Mouse (Mus musculus): Measurements from ENCODE around the gene Aspg. TPM values are rescaled to one million over a fixed set of nuclear protein-coding genes. Genes with fewer than 3 reads are reported as not detected.

Gene Aspg
- polyA plus RNA-seq, 1 experiment from 2014 or later = 0.15 TPM

DNA sequence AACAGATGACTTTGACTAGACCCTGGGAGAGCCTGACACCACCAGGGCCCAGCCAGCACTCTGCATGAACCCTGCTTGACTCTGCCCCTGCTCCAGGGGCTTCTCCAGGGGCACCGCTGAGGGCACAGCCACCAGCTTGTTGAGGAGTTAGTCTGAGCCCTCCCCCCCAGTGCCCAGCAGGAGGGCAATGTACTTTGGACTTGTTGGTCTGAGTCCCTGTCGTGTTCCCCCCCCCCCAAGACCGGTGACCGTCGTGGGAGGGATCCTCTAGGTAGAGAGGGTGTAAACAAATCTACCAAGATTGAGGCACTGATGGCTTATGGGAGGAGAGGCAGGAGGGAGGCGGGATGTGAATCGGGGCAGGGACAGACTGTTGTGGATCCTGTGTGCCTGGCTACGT lies 51.8 kb downstream of the Aspg start:
- Histone ChIP-seq H3K27me3 (ENCODE audit: control insufficient read depth, insufficient read depth, low read length) (no peaks in the 10 kb centered on the region), H3K27ac (replicated peaks in 1 of 2; ENCODE audit: control insufficient read depth in 1 of 2, insufficient read depth in 1 of 2, low read depth in 2 of 2, low read length in 2 of 2) (no peak overlapping the region), H3K4me1 (ENCODE audit: control insufficient read depth in 2 of 2, insufficient read depth in 2 of 2, low read length in 2 of 2) (peaks cover 20 to 25% of the 10 kb centered on the region in 2 experiments), H3K9me3 (ENCODE audit: control insufficient read depth, low read length) (no peaks in the 10 kb centered on the region), H3K9ac (ENCODE audit: low read length) (no peak overlapping the region), H3K36me3 (ENCODE audit: control insufficient read depth, insufficient read depth, low read length) (0 out of 2 replicates have a peak, but pooled peaks cover 8% of the 10 kb centered on the region), H3K4me3 (ENCODE audit: control insufficient read depth in 1 of 2, insufficient read depth in 1 of 2, low read depth in 1 of 2, low read length in 2 of 2) (no peak overlapping the region), H3K4me2 (ENCODE audit: low read length) (no peak overlapping the region)
- no peak for ATAC-seq (ENCODE audit: insufficient number of reproducible peaks, insufficient read depth, low FRiP score, low read depth)
- 73% methylated on average over 8 of the region's 8 CpGs for WGBS

DNA sequence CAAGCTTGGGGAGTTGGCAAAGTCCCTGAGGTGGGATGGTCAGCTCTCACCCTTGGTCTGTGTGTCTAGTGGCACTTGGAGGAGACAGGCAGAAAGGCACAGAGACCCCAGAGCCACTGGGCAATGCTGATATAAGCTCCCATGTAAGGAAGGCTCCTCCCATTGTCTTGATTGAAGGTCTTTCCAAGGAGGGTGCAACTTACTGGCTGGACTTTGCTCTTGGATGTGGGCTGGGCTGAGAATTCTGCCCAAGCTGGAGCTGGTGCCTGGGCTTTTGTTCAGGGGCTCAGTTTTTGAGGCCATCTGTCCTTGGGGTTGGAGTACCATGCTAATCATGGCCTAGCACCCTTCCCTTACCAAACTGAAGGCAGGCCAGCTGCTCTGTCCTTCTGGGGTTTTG lies 52.3 kb downstream of the Aspg start:
- H3K27me3 ChIP-seq (ENCODE audit: control insufficient read depth, insufficient read depth, low read length) = no peaks in the 10 kb centered on the region
- H3K9ac ChIP-seq (ENCODE audit: low read length) = no peak overlapping the region
- H3K27ac ChIP-seq (replicated peaks in 1 of 2; ENCODE audit: control insufficient read depth in 1 of 2, insufficient read depth in 1 of 2, low read depth in 2 of 2, low read length in 2 of 2) = no peak overlapping the region
- H3K4me1 ChIP-seq (ENCODE audit: control insufficient read depth in 2 of 2, insufficient read depth in 2 of 2, low read length in 2 of 2) = peaks cover 22 to 25% of the 10 kb centered on the region in 2 experiments
- 0 out of 2 replicates have a peak, but pooled peaks cover 8% of the 10 kb centered on the region for H3K36me3 ChIP-seq (ENCODE audit: control insufficient read depth, insufficient read depth, low read length)
- no peaks in the 10 kb centered on the region for H3K9me3 ChIP-seq (ENCODE audit: control insufficient read depth, low read length)
- no peak for ATAC-seq (ENCODE audit: insufficient number of reproducible peaks, insufficient read depth, low FRiP score, low read depth)
- H3K4me3 ChIP-seq (ENCODE audit: control insufficient read depth in 1 of 2, insufficient read depth in 1 of 2, low read depth in 1 of 2, low read length in 2 of 2) = no peak overlapping the region
- no peak overlapping the region for H3K4me2 ChIP-seq (ENCODE audit: low read length)

DNA sequence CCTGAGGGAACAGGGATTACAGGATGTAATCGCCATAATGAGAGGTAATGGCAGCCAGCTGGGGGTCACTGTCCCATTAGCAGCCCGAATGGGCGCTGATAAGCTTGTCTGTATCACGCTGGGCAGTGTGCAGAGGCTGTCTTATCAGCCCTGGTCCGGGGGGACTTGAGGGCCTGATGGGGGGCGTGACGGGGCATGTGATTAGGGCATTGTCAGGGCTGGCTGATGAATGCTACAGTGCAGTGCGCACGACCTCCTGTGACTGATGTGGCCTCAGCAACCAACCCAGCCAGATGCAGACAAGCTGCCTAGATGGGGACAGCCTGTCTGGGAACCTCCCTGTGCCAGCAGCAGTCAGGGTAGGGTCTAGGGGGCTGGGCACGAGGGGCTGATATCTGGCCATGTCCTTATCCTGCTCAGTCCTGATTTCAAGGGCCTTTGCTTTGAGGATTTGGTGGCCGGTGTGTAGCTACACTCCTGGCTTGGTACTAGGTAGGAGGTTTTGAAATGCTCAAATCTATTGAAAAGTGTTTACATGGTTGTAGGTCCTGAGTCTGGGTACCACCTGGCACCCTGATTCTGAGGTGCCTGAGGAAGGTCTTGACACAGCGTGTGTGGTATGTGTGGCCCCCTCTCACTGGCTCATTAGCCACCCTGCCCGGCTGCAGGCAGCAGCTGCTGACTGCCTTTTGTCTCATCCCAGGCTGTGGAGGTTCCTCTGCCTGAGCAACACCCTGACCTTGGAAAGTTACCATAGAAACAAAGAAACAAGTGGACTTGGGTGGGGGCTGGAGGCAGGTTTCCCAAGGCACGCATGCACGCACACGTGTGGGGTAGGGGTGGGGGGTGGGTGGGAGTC lies 57.7 kb downstream of the Aspg start:
- no peaks in the 10 kb centered on the region for H3K27me3 ChIP-seq (ENCODE audit: control insufficient read depth, insufficient read depth, low read length)
- WGBS = 11% methylated on average over 16 of the region's 16 CpGs
- no peak overlapping the region for H3K27ac ChIP-seq (replicated peaks in 1 of 2; ENCODE audit: control insufficient read depth in 1 of 2, insufficient read depth in 1 of 2, low read depth in 2 of 2, low read length in 2 of 2)
- H3K4me2 ChIP-seq (ENCODE audit: low read length) = no peak overlapping the region
- H3K9me3 ChIP-seq (ENCODE audit: control insufficient read depth, low read length) = no peaks in the 10 kb centered on the region
- no peak overlapping the region for H3K4me3 ChIP-seq (ENCODE audit: control insufficient read depth in 1 of 2, insufficient read depth in 1 of 2, low read depth in 1 of 2, low read length in 2 of 2)
- H3K4me1 ChIP-seq (ENCODE audit: control insufficient read depth in 2 of 2, insufficient read depth in 2 of 2, low read length in 2 of 2) = peaks cover 15 to 24% of the 10 kb centered on the region in 2 experiments
- ATAC-seq (ENCODE audit: insufficient number of reproducible peaks, insufficient read depth, low FRiP score, low read depth) = peak; percentile 55
- no peaks in the 10 kb centered on the region for H3K36me3 ChIP-seq (ENCODE audit: control insufficient read depth, insufficient read depth, low read length)
- no peak overlapping the region for H3K9ac ChIP-seq (ENCODE audit: low read length)

DNA sequence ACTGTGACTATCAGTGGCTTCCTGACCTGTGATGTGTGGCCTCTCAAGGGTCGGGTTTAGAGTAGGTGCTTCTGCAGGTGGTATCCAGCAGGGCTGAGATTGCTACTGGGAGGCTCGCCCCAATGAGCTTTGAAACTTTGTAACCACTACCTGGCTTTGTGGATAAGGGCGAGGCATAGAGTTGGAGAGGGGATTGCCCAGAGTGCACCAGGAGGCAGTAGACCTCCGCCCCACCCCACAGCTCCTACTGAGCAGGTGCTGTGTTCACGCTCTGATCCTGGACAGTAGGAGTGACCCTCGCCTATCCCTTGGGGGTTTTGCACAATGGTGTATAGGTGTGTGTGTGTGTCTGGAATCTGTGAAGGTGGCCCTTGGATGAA lies 58.4 kb downstream of the Aspg start:
- H3K4me1 ChIP-seq (ENCODE audit: control insufficient read depth in 2 of 2, insufficient read depth in 2 of 2, low read length in 2 of 2) = peaks cover 20 to 25% of the 10 kb centered on the region in 2 experiments
- no peak overlapping the region for H3K9ac ChIP-seq (ENCODE audit: low read length)
- ATAC-seq (ENCODE audit: insufficient number of reproducible peaks, insufficient read depth, low FRiP score, low read depth) = no peak
- H3K27ac ChIP-seq (replicated peaks in 1 of 2; ENCODE audit: control insufficient read depth in 1 of 2, insufficient read depth in 1 of 2, low read depth in 2 of 2, low read length in 2 of 2) = no peak overlapping the region
- H3K4me2 ChIP-seq (ENCODE audit: low read length) = no peak overlapping the region
- H3K36me3 ChIP-seq (ENCODE audit: control insufficient read depth, insufficient read depth, low read length) = no peaks in the 10 kb centered on the region
- no peaks in the 10 kb centered on the region for H3K9me3 ChIP-seq (ENCODE audit: control insufficient read depth, low read length)
- WGBS = 67% methylated on average over 6 of the region's 6 CpGs
- no peaks in the 10 kb centered on the region for H3K27me3 ChIP-seq (ENCODE audit: control insufficient read depth, insufficient read depth, low read length)
- no peak overlapping the region for H3K4me3 ChIP-seq (ENCODE audit: control insufficient read depth in 1 of 2, insufficient read depth in 1 of 2, low read depth in 1 of 2, low read length in 2 of 2)

DNA sequence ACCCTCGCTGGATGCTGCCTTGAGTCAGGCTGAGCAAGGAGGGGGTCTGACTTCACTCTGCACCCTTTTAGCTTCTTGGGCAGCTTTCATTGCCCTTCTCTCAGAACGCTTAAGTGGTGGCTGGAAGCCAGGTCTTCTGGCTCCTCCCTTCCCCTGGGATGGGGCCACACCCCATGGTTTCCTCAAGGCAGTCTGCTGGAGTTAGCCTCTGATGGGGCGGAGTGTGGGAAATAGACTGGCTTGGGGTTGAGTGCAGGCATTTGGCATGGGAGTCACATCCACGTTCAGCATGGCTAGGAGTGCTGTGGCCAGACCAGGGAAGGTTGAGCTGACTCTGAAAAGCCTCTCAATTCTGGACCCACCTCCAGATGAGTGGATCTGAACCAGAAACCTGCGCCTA lies 62.8 kb downstream of the Aspg start:
- H3K9ac ChIP-seq (ENCODE audit: low read length) = no peak overlapping the region
- peaks cover 15 to 17% of the 10 kb centered on the region in 2 experiments for H3K4me1 ChIP-seq (ENCODE audit: control insufficient read depth in 2 of 2, insufficient read depth in 2 of 2, low read length in 2 of 2)
- H3K4me3 ChIP-seq (ENCODE audit: control insufficient read depth in 1 of 2, insufficient read depth in 1 of 2, low read depth in 1 of 2, low read length in 2 of 2) = no peak overlapping the region
- H3K4me2 ChIP-seq (ENCODE audit: low read length) = no peak overlapping the region
- no peaks in the 10 kb centered on the region for H3K9me3 ChIP-seq (ENCODE audit: control insufficient read depth, low read length)
- no peaks in the 10 kb centered on the region; the same call in 1 of the 2 replicates for H3K36me3 ChIP-seq (ENCODE audit: control insufficient read depth, insufficient read depth, low read length)
- 56% methylated on average over 5 of the region's 5 CpGs for WGBS
- no peak overlapping the region for H3K27ac ChIP-seq (replicated peaks in 1 of 2; ENCODE audit: control insufficient read depth in 1 of 2, insufficient read depth in 1 of 2, low read depth in 2 of 2, low read length in 2 of 2)
- ATAC-seq (ENCODE audit: insufficient number of reproducible peaks, insufficient read depth, low FRiP score, low read depth) = no peak
- no peaks in the 10 kb centered on the region for H3K27me3 ChIP-seq (ENCODE audit: control insufficient read depth, insufficient read depth, low read length)

DNA sequence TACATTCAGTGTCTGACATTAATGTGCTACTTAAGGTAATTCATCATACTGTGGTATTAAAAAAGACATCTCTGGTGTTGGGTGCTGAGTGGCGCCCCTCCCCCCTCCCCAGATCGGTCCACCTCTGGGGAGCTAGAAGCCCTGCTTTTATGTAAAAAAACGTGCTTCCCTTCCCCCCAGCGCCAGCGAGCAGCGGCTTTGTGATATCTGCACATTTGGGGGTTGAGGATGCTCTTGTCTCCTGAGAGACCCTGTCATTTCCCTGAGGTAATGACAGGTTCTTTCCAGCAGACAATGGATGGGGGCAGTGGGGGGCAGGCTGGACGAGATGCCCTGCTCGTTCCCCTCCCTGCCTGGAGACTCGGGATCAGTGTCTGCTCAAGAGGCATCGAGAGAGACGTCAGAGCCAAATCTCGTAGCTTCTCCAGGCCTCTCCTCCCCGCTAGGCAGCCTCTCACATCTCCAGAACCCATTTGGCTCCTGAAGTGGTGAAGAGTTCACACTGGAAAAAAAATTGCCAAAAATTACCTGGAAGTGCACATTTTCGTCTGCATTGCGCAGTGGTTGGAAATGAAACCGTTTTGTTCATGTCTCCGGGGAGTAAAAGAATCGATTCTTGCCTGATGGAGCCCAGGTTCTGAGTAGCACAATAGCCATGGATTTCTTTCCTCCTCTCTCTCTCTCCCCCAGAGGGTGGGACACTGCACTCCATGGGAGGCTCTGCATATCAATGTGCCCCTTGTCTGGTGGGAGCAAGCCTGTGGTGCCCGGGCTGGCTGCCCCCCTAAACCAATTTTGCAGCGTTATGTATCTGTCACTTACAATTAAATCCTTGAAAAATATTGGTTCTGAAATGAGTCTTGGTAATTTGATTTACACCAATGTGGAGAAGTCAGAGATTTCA lies 64.4 kb downstream of the Aspg start:
- Histone ChIP-seq H3K27ac (replicated peaks in 1 of 2; ENCODE audit: control insufficient read depth in 1 of 2, insufficient read depth in 1 of 2, low read depth in 2 of 2, low read length in 2 of 2) (no peak overlapping the region), H3K4me3 (ENCODE audit: control insufficient read depth in 1 of 2, insufficient read depth in 1 of 2, low read depth in 1 of 2, low read length in 2 of 2) (no peak overlapping the region), H3K4me2 (ENCODE audit: low read length) (no peak overlapping the region), H3K9me3 (ENCODE audit: control insufficient read depth, low read length) (no peaks in the 10 kb centered on the region), H3K9ac (ENCODE audit: low read length) (no peak overlapping the region), H3K27me3 (ENCODE audit: control insufficient read depth, insufficient read depth, low read length) (no peaks in the 10 kb centered on the region), H3K36me3 (ENCODE audit: control insufficient read depth, insufficient read depth, low read length) (peaks cover 7% of the 10 kb centered on the region; the same call in 1 of the 2 replicates), H3K4me1 (ENCODE audit: control insufficient read depth in 2 of 2, insufficient read depth in 2 of 2, low read length in 2 of 2) (peaks cover 8 to 9% of the 10 kb centered on the region in 2 experiments; a peak in 2 of 4 replicates)
- ATAC-seq (ENCODE audit: insufficient number of reproducible peaks, insufficient read depth, low FRiP score, low read depth) = no peak
- WGBS = 49% methylated on average over 20 of the region's 20 CpGs

DNA sequence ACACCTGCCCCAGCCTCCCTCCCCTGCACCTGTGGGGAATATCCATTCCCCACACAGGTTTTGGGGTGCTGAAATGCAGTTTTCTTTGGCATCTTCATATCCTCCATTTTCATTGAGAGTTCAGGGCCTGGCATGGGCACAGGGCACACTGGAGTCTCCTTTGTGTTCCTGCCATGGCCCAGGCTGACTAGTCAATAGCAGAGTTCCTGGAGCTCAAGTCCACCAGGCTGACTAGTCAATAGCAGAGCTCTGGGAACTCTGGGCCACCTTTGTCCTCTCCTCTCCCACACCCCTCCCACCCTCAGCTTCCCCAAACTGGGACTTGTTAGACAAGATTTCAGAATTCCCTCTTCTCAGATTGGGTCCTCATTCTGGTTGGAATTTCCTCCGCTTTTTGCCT lies 65.2 kb downstream of the Aspg start:
- peaks cover 14% of the 10 kb centered on the region; the same call in 1 of the 2 replicates for H3K36me3 ChIP-seq (ENCODE audit: control insufficient read depth, insufficient read depth, low read length)
- peaks cover 8 to 9% of the 10 kb centered on the region in 2 experiments; a peak in 2 of 4 replicates for H3K4me1 ChIP-seq (ENCODE audit: control insufficient read depth in 2 of 2, insufficient read depth in 2 of 2, low read length in 2 of 2)
- no peak overlapping the region for H3K27ac ChIP-seq (replicated peaks in 1 of 2; ENCODE audit: control insufficient read depth in 1 of 2, insufficient read depth in 1 of 2, low read depth in 2 of 2, low read length in 2 of 2)
- H3K27me3 ChIP-seq (ENCODE audit: control insufficient read depth, insufficient read depth, low read length) = no peaks in the 10 kb centered on the region
- no peaks in the 10 kb centered on the region for H3K9me3 ChIP-seq (ENCODE audit: control insufficient read depth, low read length)
- no peak overlapping the region for H3K4me2 ChIP-seq (ENCODE audit: low read length)
- WGBS = 96% methylated on average over 1 of the region's 1 CpGs
- ATAC-seq (ENCODE audit: insufficient number of reproducible peaks, insufficient read depth, low FRiP score, low read depth) = no peak
- no peak overlapping the region for H3K4me3 ChIP-seq (ENCODE audit: control insufficient read depth in 1 of 2, insufficient read depth in 1 of 2, low read depth in 1 of 2, low read length in 2 of 2)
- no peak overlapping the region for H3K9ac ChIP-seq (ENCODE audit: low read length)

All from heart, embryonic 14.5 days (tissue).